Mouse (Mus musculus) bone marrow, adult 2 months (tissue): ENCODE data around the gene Mst1r.

Source experiments
- CTCF ChIP-seq: fragments of 200-500 bp; IDR thresholded peaks from 2 replicates; pipeline ENCODE4 v1.5.1; 2011; ENCODE audit warnings: low read length, control low read depth; ENCODE audit not compliant: control insufficient read depth, insufficient read depth
- POLR2A ChIP-seq: fragments of 200-500 bp; IDR thresholded peaks from 2 replicates; pipeline ENCODE4 v1.6.1; 2011; ENCODE audit warnings: low read depth, mild to moderate bottlenecking, control low read depth, low read length, borderline replicate concordance; ENCODE audit not compliant: control insufficient read depth

GRCm38 (mm10) chr9:107910025-107910769 lies 3.5 kb downstream of the Mst1r start:
- TF ChIP-seq POLR2A (no peak), CTCF (no peak)
